Mouse (Mus musculus): Measurements from ENCODE around the gene Eme2. TPM values are rescaled to one million over a fixed set of nuclear protein-coding genes. Genes with fewer than 3 reads are reported as not detected.

Gene Eme2
- polyA plus RNA-seq, 2 experiments from 2014 or later, result 19.9 to 41.4 TPM

Other genes starting within 250 kb of the Eme2 start
- gene Slc9a3r2, start 244.8 kb downstream of the Eme2 start, polyA plus RNA-seq (2017; shearing (Covaris generic)), result not detected
- gene Npw, start 236.6 kb downstream of the Eme2 start, polyA plus RNA-seq (2017; shearing (Covaris generic)), result not detected
- 1 to 10 TPM; 3.7 to 5.4 TPM for gene Zfp598, start 225.4 kb downstream of the Eme2 start, polyA plus RNA-seq (2017; shearing (Covaris generic))
- gene Syngr3, start 205.1 kb downstream of the Eme2 start, polyA plus RNA-seq (2017; shearing (Covaris generic)), result 1 to 10 TPM; 1.1 TPM
- gene Gfer, start 198.9 kb downstream of the Eme2 start, polyA plus RNA-seq (2017; shearing (Covaris generic)), result 10 to 100 TPM; 13.5 to 21.7 TPM
- gene Noxo1, start 198.9 kb downstream of the Eme2 start, polyA plus RNA-seq (2017; shearing (Covaris generic)), result 1 to 10 TPM; 1.2 to 1.4 TPM
- 10 to 100 TPM; 38.1 to 71.3 TPM for gene Tbl3, start 187.4 kb downstream of the Eme2 start, polyA plus RNA-seq (2017; shearing (Covaris generic))
- not detected for gene Rnf151, start 177.0 kb downstream of the Eme2 start, polyA plus RNA-seq (2017; shearing (Covaris generic))
- 100 to 1,000 TPM; 608 to 780 TPM for gene Rps2, start 177.0 kb downstream of the Eme2 start, polyA plus RNA-seq (2017; shearing (Covaris generic))
- gene Ndufb10, start 170.6 kb downstream of the Eme2 start, polyA plus RNA-seq (2017; shearing (Covaris generic)), result 100 to 1,000 TPM; 227 to 245 TPM
- not detected for gene Rpl3l, start 167.3 kb downstream of the Eme2 start, polyA plus RNA-seq (2017; shearing (Covaris generic))
- gene Msrb1, start 158.4 kb downstream of the Eme2 start, polyA plus RNA-seq (2017; shearing (Covaris generic)), result 10 to 100 TPM; 29.3 to 30.1 TPM
- not detected for gene Hs3st6, start 142.1 kb downstream of the Eme2 start, polyA plus RNA-seq (2017; shearing (Covaris generic))
- gene Meiob, start 90.8 kb downstream of the Eme2 start, polyA plus RNA-seq (2017; shearing (Covaris generic)), result under 1 TPM in 1 of 2 experiments, not detected in 1; 0.24 TPM
- 10 to 100 TPM; 27.0 to 31.8 TPM for gene Hagh, start 54.9 kb downstream of the Eme2 start, polyA plus RNA-seq (2017; shearing (Covaris generic))
- gene Fahd1, start 44.7 kb downstream of the Eme2 start, polyA plus RNA-seq (2017; shearing (Covaris generic)), result 1 to 10 TPM; 2.7 to 2.8 TPM
- not detected for gene Igfals, start 29.1 kb downstream of the Eme2 start, polyA plus RNA-seq (2017; shearing (Covaris generic))
- 100 to 1,000 TPM in 1 of 2 experiments, 10 to 100 TPM in 1; 76.6 to 104 TPM for gene Nubp2, start 8.7 kb downstream of the Eme2 start, polyA plus RNA-seq (2017; shearing (Covaris generic))
- gene Spsb3, start 8.4 kb downstream of the Eme2 start, polyA plus RNA-seq (2017; shearing (Covaris generic)), result 10 to 100 TPM; 53.0 to 59.5 TPM
- 10 to 100 TPM; 74.5 to 78.5 TPM for gene Mrps34, start within 50 bp of the Eme2 start, polyA plus RNA-seq (2017; shearing (Covaris generic))
- 10 to 100 TPM; 40.7 to 52.5 TPM for gene Nme3, start 1.4 kb upstream of the Eme2 start, polyA plus RNA-seq (2017; shearing (Covaris generic))
- 10 to 100 TPM; 31.7 to 41.9 TPM for gene Mapk8ip3, start 41.9 kb upstream of the Eme2 start, polyA plus RNA-seq (2017; shearing (Covaris generic))
- gene Jpt2, start 65.6 kb upstream of the Eme2 start, polyA plus RNA-seq (2017; shearing (Covaris generic)), result 10 to 100 TPM; 28.2 to 39.5 TPM
- gene Cramp1l, start 120.7 kb upstream of the Eme2 start, polyA plus RNA-seq (2017; shearing (Covaris generic)), result 1 to 10 TPM; 6.1 to 7.4 TPM
- gene Ift140, start 121.0 kb upstream of the Eme2 start, polyA plus RNA-seq (2017; shearing (Covaris generic)), result 10 to 100 TPM; 12.3 to 25.1 TPM
- under 1 TPM; 0.56 to 0.79 TPM for gene Tmem204, start 188.5 kb upstream of the Eme2 start, polyA plus RNA-seq (2017; shearing (Covaris generic))
- gene Telo2, start 220.9 kb upstream of the Eme2 start, polyA plus RNA-seq (2017; shearing (Covaris generic)), result 10 to 100 TPM; 24.4 to 36.8 TPM
- gene Ptx4, start 225.7 kb upstream of the Eme2 start, polyA plus RNA-seq (2017; shearing (Covaris generic)), result not detected
- gene Clcn7, start 238.3 kb upstream of the Eme2 start, polyA plus RNA-seq (2017; shearing (Covaris generic)), result 10 to 100 TPM; 18.2 to 33.2 TPM